Comparison of ENCODE assay signal across 31 mouse cellular contexts in genomic region chr6:67105386-67105785, GRCm38 (mm10).
DNase-seq lines count a peak whose midpoint lies in the region; ATAC-seq and TF ChIP-seq lines count a peak whose summit lies in the region.
"Had no signal": no experiment of that assay in that cellular context is flagged by ENCODE, and none has a peak within 500 bp of the region (broad histone marks: within the 10 kb centered on the region; RNA-seq: fewer than 3 reads in every experiment).

No protein-coding gene starts in this region.

- H3K4me2 ChIP-seq in stomach, postnatal 0 days (replicated peaks; ENCODE audit: low read depth), result no peak overlapping the region
- H3K4me2 ChIP-seq: forebrain, embryonic 15.5 days; heart, embryonic 12.5 days; hindbrain, embryonic 15.5 days; kidney, embryonic 15.5 days; limb, embryonic 13.5 days; liver, embryonic 11.5 days; lung, embryonic 15.5 days; midbrain, embryonic 12.5 days; neural tube, embryonic 13.5 days had no signal

- no peaks in the 10 kb centered on the region for H3K79me2 ChIP-seq in macrophage (ENCODE audit: inconsistent target)

- H3K27ac ChIP-seq in macrophage, result peak overlapping the region; percentile 4; the same call in 1 of the 2 replicates
- H3K27ac ChIP-seq in stomach, postnatal 0 days (replicated peaks), result no peak overlapping the region
- H3K27ac ChIP-seq in thymus, adult 2 months (ENCODE audit: control insufficient read depth, insufficient read depth, low read length), result no peak overlapping the region
- H3K27ac ChIP-seq: forebrain, embryonic 10.5 days; forebrain, embryonic 15.5 days; heart, adult 2 months; hindbrain, embryonic 15.5 days; kidney, embryonic 15.5 days; limb, embryonic 13.5 days; lung, embryonic 15.5 days; midbrain, embryonic 12.5 days; neural tube, embryonic 13.5 days had no signal

- intact Hi-C loops in heart, postnatal 10 days (cut with DNase I), result no loop called here

- H3K9ac ChIP-seq in stomach, postnatal 0 days (ENCODE audit: low read length), result no peak overlapping the region
- H3K9ac ChIP-seq: forebrain, embryonic 15.5 days; heart, embryonic 12.5 days; hindbrain, embryonic 15.5 days; kidney, embryonic 15.5 days; limb, embryonic 13.5 days; lung, embryonic 15.5 days; midbrain, embryonic 12.5 days; neural tube, embryonic 13.5 days had no signal

- no peak overlapping the region for H3K4me3 ChIP-seq in macrophage (ENCODE audit: inconsistent target)
- no peak overlapping the region for H3K4me3 ChIP-seq in stomach, postnatal 0 days (ENCODE audit: low read depth, low read length)
- H3K4me3 ChIP-seq in thymus, adult 2 months (ENCODE audit: control insufficient read depth, insufficient read depth, low read length), result no peak overlapping the region
- H3K4me3 ChIP-seq: forebrain, embryonic 10.5 days; forebrain, embryonic 15.5 days; heart, adult 2 months; heart, embryonic 12.5 days; hindbrain, embryonic 15.5 days; kidney, embryonic 15.5 days; layer of hippocampus, adult 2 months; limb, embryonic 13.5 days; lung, embryonic 15.5 days; megakaryocyte, embryonic 14.5 days; midbrain, embryonic 12.5 days; neural tube, embryonic 13.5 days had no signal

- no peaks in the 10 kb centered on the region for H3K9me3 ChIP-seq in stomach, postnatal 0 days (ENCODE audit: control insufficient read depth, low read length)
- H3K9me3 ChIP-seq: forebrain, embryonic 10.5 days; forebrain, embryonic 15.5 days; heart, embryonic 12.5 days; hindbrain, embryonic 15.5 days; kidney, embryonic 15.5 days; limb, embryonic 13.5 days; lung, embryonic 15.5 days; megakaryocyte, embryonic 14.5 days; midbrain, embryonic 12.5 days; neural tube, embryonic 13.5 days had no signal

- no peaks in the 10 kb centered on the region for H3K4me1 ChIP-seq in stomach, postnatal 0 days (replicated peaks; ENCODE audit: control insufficient read depth, insufficient read depth)
- H3K4me1 ChIP-seq in thymus, adult 2 months (replicated peaks; ENCODE audit: control insufficient read depth, insufficient read depth, low read length), result peaks cover 8% of the 10 kb centered on the region
- H3K4me1 ChIP-seq: forebrain, embryonic 15.5 days; midbrain, embryonic 12.5 days; neural tube, embryonic 13.5 days had no signal

- no peak for TF ChIP-seq EP300 in stomach, postnatal 0 days (optimal IDR thresholded peaks at IDR 0.05)

- peak; percentile 53 for DNase-seq in heart, adult 11 months
- no peak for DNase-seq in heart, postnatal 10 days
- no peak for DNase-seq in stomach, postnatal 0 days (ENCODE audit: low spot score)
- no peak for DNase-seq in adrenal gland, adult 2 months
- DNase-seq in thymus, adult 2 months, result no peak
- DNase-seq: adrenal gland, postnatal 10 days; cerebellum, adult 8-10 months; cerebellum, postnatal 25 days; gastrocnemius, postnatal 25 days; heart, adult 2 months; kidney, adult 18-20 months; kidney, postnatal 36 days; right cerebral cortex, postnatal 14 days; spleen, adult 18-20 months; thymus, adult 18-20 months had no signal

- ATAC-seq in CD4-positive, CD25-positive, alpha-beta regulatory T cell, adult 4 months, result peak; percentile 47
- peak; percentile 57 for ATAC-seq in activated CD4-positive, CD25-positive, alpha-beta regulatory T cell, adult 4 months
- no peak for ATAC-seq in stomach, postnatal 0 days (ENCODE audit: low FRiP score, low TSS enrichment)
- ATAC-seq: forebrain, embryonic 15.5 days; Patski had no signal

- H3K27me3 ChIP-seq in stomach, postnatal 0 days (ENCODE audit: control insufficient read depth, insufficient read depth, low read length), result no peaks in the 10 kb centered on the region
- no peaks in the 10 kb centered on the region for H3K27me3 ChIP-seq in thymus, adult 2 months (ENCODE audit: control insufficient read depth, insufficient read depth, low read length)
- H3K27me3 ChIP-seq: forebrain, embryonic 15.5 days; hindbrain, embryonic 15.5 days; kidney, embryonic 15.5 days; limb, embryonic 13.5 days; lung, embryonic 15.5 days; midbrain, embryonic 12.5 days; neural tube, embryonic 13.5 days; Patski had no signal

- 70% methylated on average over 4 of the region's 4 CpGs for WGBS in macrophage (ENCODE audit: missing documents)
- WGBS in stomach, postnatal 0 days, result 12% methylated on average over 4 of the region's 4 CpGs
- WGBS in thymus, adult 2 months, result 70% methylated on average over 4 of the region's 4 CpGs

- TF ChIP-seq CTCF in stomach, postnatal 0 days (IDR thresholded peaks at IDR 0.05; ENCODE audit: low read depth), result no peak
- TF ChIP-seq CTCF in thymus, adult 2 months (IDR thresholded peaks at IDR 0.05; ENCODE audit: borderline replicate concordance, control insufficient read depth, extremely low read depth, insufficient read depth, low read length, poor library complexity), result no peak

- no peaks in the 10 kb centered on the region for H3K36me3 ChIP-seq in macrophage (ENCODE audit: inconsistent target)
- no peaks in the 10 kb centered on the region for H3K36me3 ChIP-seq in stomach, postnatal 0 days (ENCODE audit: control insufficient read depth, insufficient read depth, low read length)
- no peaks in the 10 kb centered on the region for H3K36me3 ChIP-seq in thymus, adult 2 months (ENCODE audit: control insufficient read depth, insufficient read depth, low read length)
- H3K36me3 ChIP-seq: forebrain, embryonic 10.5 days; forebrain, embryonic 15.5 days; heart, embryonic 12.5 days; hindbrain, embryonic 15.5 days; kidney, embryonic 15.5 days; limb, embryonic 13.5 days; lung, embryonic 15.5 days; midbrain, embryonic 12.5 days; neural tube, embryonic 13.5 days had no signal

- TF ChIP-seq POLR2A in thymus, adult 2 months (IDR thresholded peaks at IDR 0.05; ENCODE audit: control insufficient read depth, extremely low read depth, insufficient read depth, low read length, poor library complexity), result no peak
